Mouse (Mus musculus) adrenal gland, postnatal 36 days (tissue): ENCODE data around the gene Shld1. TPM values are rescaled to one million over a fixed set of nuclear protein-coding genes. Genes with fewer than 3 reads are reported as not detected.
A peak's percentile ranks its signal among the peaks of the same experiment; 100 is the strongest.

ENCODE experiments used
- DNase-seq, 2 experiments: peaks; one replicate each; pipeline ENCODE4 v3.0.0; 2021; ENCODE audit warnings: mixed read lengths in 1 of 2
- long read RNA-seq, 2 experiments: library from polyadenylated mRNA; stranded (forward); transcript quantifications; one replicate each; pipeline ENCODE4 v2.0.0; 2021; ENCODE audit warnings: borderline sequencing depth in 2 of 2
- total RNA-seq, 2 experiments: library from RNA; stranded (reverse); gene quantifications; 2 replicates each; pipeline ENCODE4 v1.2.3; 2021

Shld1 gene
- total RNA-seq = 10 to 100 TPM in 1 of 2 experiments, 1 to 10 TPM in 1; 7.7 to 12.8 TPM
- long read RNA-seq, experiment 1, transcript Shld1-201 (3 exons, 1,076 nt) = major isoform, 10 of 29 reads
- long read RNA-seq, experiment 1, partial matches to known transcripts = 6 of 29 reads
- long read RNA-seq, experiment 1, other reads (novel, unspliced or antisense) = 13 of 29 reads
- long read RNA-seq, experiment 2, partial matches to known transcripts = 1 of 6 reads
- long read RNA-seq, experiment 2, other reads (novel, unspliced or antisense) = 4 of 6 reads

GRCm38 (mm10) chr2:132686756-132687737 lies at the start of gene Shld1:
Gene Shld1 (plus strand): TSS chr2:132686931.
- peak; percentile 92 to 93 for DNase-seq

- DNase-seq = no peak
Measured at GRCm38 (mm10) chr2:132638306-132638705, 48.4 kb upstream of the Shld1 start.

GRCm38 (mm10) chr2:132639337-132639736 lies 47.4 kb upstream of the Shld1 start:
- DNase-seq = no peak

GRCm38 (mm10) chr2:132641196-132641595 lies 45.5 kb upstream of the Shld1 start:
- no peak for DNase-seq

- no peak for DNase-seq
Measured at GRCm38 (mm10) chr2:132643161-132643560, 43.6 kb upstream of the Shld1 start.

- DNase-seq = no peak
Measured at GRCm38 (mm10) chr2:132646856-132647745, 39.6 kb upstream of the Shld1 start.

GRCm38 (mm10) chr2:132649352-132649870 lies 37.3 kb upstream of the Shld1 start:
- no peak for DNase-seq

- DNase-seq = no peak
Measured at GRCm38 (mm10) chr2:132650546-132650945, 36.2 kb upstream of the Shld1 start.

- DNase-seq = peak; percentile 63 to 70
Measured at GRCm38 (mm10) chr2:132652476-132652875, 34.3 kb upstream of the Shld1 start.

- DNase-seq = no peak
Measured at GRCm38 (mm10) chr2:132654834-132655495, 31.8 kb upstream of the Shld1 start.

- no peak for DNase-seq
Measured at GRCm38 (mm10) chr2:132657186-132657585, 29.5 kb upstream of the Shld1 start.

- DNase-seq = peak in 1 of 2 experiments; percentile 29
Measured at GRCm38 (mm10) chr2:132658412-132659120, 28.2 kb upstream of the Shld1 start.

GRCm38 (mm10) chr2:132669091-132669490 lies 17.6 kb upstream of the Shld1 start:
- DNase-seq = no peak

GRCm38 (mm10) chr2:132670290-132670689 lies 16.4 kb upstream of the Shld1 start:
- no peak for DNase-seq

GRCm38 (mm10) chr2:132672121-132672520 lies 14.6 kb upstream of the Shld1 start:
- no peak for DNase-seq

GRCm38 (mm10) chr2:132676111-132676510 lies 10.6 kb upstream of the Shld1 start:
- DNase-seq = no peak

GRCm38 (mm10) chr2:132685001-132685400 lies 1.7 kb upstream of the Shld1 start:
- DNase-seq = no peak

- no peak for DNase-seq
Measured at GRCm38 (mm10) chr2:132688611-132689021, 1.9 kb downstream of the Shld1 start.

GRCm38 (mm10) chr2:132689188-132689568 lies 2.4 kb downstream of the Shld1 start:
- no peak for DNase-seq

GRCm38 (mm10) chr2:132689569-132690231 lies 3.0 kb downstream of the Shld1 start:
- peak; percentile 56 to 61 for DNase-seq
